Comparison of ENCODE assay signal across 16 mouse cellular contexts in genomic region chr19:45565925-45566715, GRCm38 (mm10). TPM values are rescaled to one million over a fixed set of nuclear protein-coding genes. Genes with fewer than 3 reads are reported as not detected.
A peak's percentile ranks its signal among the peaks of the same experiment; 100 is the strongest.
DNase-seq lines count a peak whose midpoint lies in the region; ATAC-seq lines count a peak whose summit lies in the region.
"Had no signal": no experiment of that assay in that cellular context is flagged by ENCODE, and none has a peak within 500 bp of the region (broad histone marks: within the 10 kb centered on the region; RNA-seq: fewer than 3 reads in every experiment).

No protein-coding gene starts in this region.

- 0 out of 2 replicates have a peak, but pooled peaks cover 7% of the 10 kb centered on the region for H3K4me1 ChIP-seq in forebrain, embryonic 14.5 days (ENCODE audit: control insufficient read depth, insufficient read depth, low read length)
- H3K4me1 ChIP-seq in forebrain, embryonic 11.5 days (replicated peaks; ENCODE audit: control insufficient read depth, insufficient read depth, low read length), result peaks cover 8% of the 10 kb centered on the region
- peaks cover 57% of the 10 kb centered on the region for H3K4me1 ChIP-seq in embryonic facial prominence, embryonic 10.5 days
- peaks cover 67% of the 10 kb centered on the region for H3K4me1 ChIP-seq in limb, embryonic 12.5 days (replicated peaks)
- peaks cover 12% of the 10 kb centered on the region; the same call in 1 of the 2 replicates for H3K4me1 ChIP-seq in midbrain, embryonic 14.5 days (ENCODE audit: control insufficient read depth, insufficient read depth, low read length)

- 48% methylated on average over 15 of the region's 15 CpGs for WGBS in forebrain, embryonic 14.5 days
- 65% methylated on average over 15 of the region's 15 CpGs for WGBS in forebrain, embryonic 11.5 days
- WGBS in embryonic facial prominence, embryonic 10.5 days, result 63% methylated on average over 15 of the region's 15 CpGs
- WGBS in limb, embryonic 12.5 days, result 34% methylated on average over 15 of the region's 15 CpGs
- whole genome bisulfite sequencing in midbrain, embryonic 14.5 days, result 55% methylated on average over 15 of the region's 15 CpGs

- DNase-seq in forebrain, embryonic 14.5 days (ENCODE audit: low spot score), result no peak
- no peak for DNase-seq in forebrain, embryonic 11.5 days (ENCODE audit: low spot score)
- DNase-seq in cerebellum, postnatal 10 days, result peak; percentile 73 to 74
- DNase-seq in embryonic facial prominence, embryonic 10.5 days (ENCODE audit: low spot score), result no peak
- DNase-seq in midbrain, embryonic 14.5 days, result no peak
- DNase-seq: gastrocnemius, adult 2 months; heart, adult 18-20 months; kidney, postnatal 4 days; right cerebral cortex, adult 18-20 months; thymus, adult 2 months had no signal

- no peak overlapping the region for H3K4me3 ChIP-seq in forebrain, embryonic 14.5 days (ENCODE audit: low read depth, low read length)
- H3K4me3 ChIP-seq in forebrain, embryonic 11.5 days (ENCODE audit: low read depth, low read length), result no peak overlapping the region
- no peak overlapping the region for H3K4me3 ChIP-seq in embryonic facial prominence, embryonic 10.5 days
- H3K4me3 ChIP-seq in limb, embryonic 12.5 days (replicated peaks), result no peak overlapping the region
- H3K4me3 ChIP-seq in midbrain, embryonic 14.5 days (replicated peaks; ENCODE audit: low read depth, low read length), result no peak overlapping the region
- H3K4me3 ChIP-seq: gastrocnemius, adult 2 months; liver, embryonic 12.5 days; lung, embryonic 15.5 days; midbrain, embryonic 13.5 days; myocyte had no signal

- H3K4me2 ChIP-seq in forebrain, embryonic 14.5 days (ENCODE audit: low read length), result no peak overlapping the region
- H3K4me2 ChIP-seq in forebrain, embryonic 11.5 days (ENCODE audit: low read depth, low read length, severe bottlenecking), result no peak overlapping the region
- H3K4me2 ChIP-seq in limb, embryonic 12.5 days, result peak overlapping the region; percentile 13; the same call in 1 of the 2 replicates
- H3K4me2 ChIP-seq in midbrain, embryonic 14.5 days (ENCODE audit: low read length), result no peak overlapping the region
- H3K4me2 ChIP-seq: liver, embryonic 12.5 days; lung, embryonic 15.5 days; midbrain, embryonic 13.5 days had no signal

- peaks cover 3% of the 10 kb centered on the region; the same call in 1 of the 2 replicates for H3K36me3 ChIP-seq in forebrain, embryonic 14.5 days (ENCODE audit: control insufficient read depth, insufficient read depth, low read length)
- no peaks in the 10 kb centered on the region for H3K36me3 ChIP-seq in forebrain, embryonic 11.5 days (ENCODE audit: control insufficient read depth, insufficient read depth, low read length)
- H3K36me3 ChIP-seq in embryonic facial prominence, embryonic 10.5 days (replicated peaks), result 0 out of 2 replicates have a peak, but pooled peaks cover 3% of the 10 kb centered on the region
- no peaks in the 10 kb centered on the region for H3K36me3 ChIP-seq in limb, embryonic 12.5 days
- H3K36me3 ChIP-seq in midbrain, embryonic 14.5 days (ENCODE audit: control insufficient read depth, insufficient read depth, low read length), result 0 out of 2 replicates have a peak, but pooled peaks cover 7% of the 10 kb centered on the region
- H3K36me3 ChIP-seq: midbrain, embryonic 13.5 days had no signal

- ATAC-seq in forebrain, embryonic 14.5 days, result no peak
- no peak for ATAC-seq in forebrain, embryonic 11.5 days (replicated peaks; ENCODE audit: low FRiP score)
- peak; percentile 52; the same call in 1 of the 2 replicates for ATAC-seq in limb, embryonic 12.5 days (ENCODE audit: insufficient number of reproducible peaks, insufficient read depth, low FRiP score, low TSS enrichment, low read depth)
- no peak for ATAC-seq in megakaryocyte progenitor cell, adult 5-6 weeks (replicated peaks; ENCODE audit: poor library complexity)
- ATAC-seq in midbrain, embryonic 14.5 days (ENCODE audit: low FRiP score, low TSS enrichment), result no peak
- ATAC-seq: liver, embryonic 12.5 days; midbrain, embryonic 13.5 days had no signal

- no peaks in the 10 kb centered on the region for H3K9me3 ChIP-seq in forebrain, embryonic 14.5 days (replicated peaks; ENCODE audit: control insufficient read depth, low read length)
- H3K9me3 ChIP-seq in forebrain, embryonic 11.5 days (ENCODE audit: control insufficient read depth, low read length), result no peaks in the 10 kb centered on the region
- no peaks in the 10 kb centered on the region for H3K9me3 ChIP-seq in embryonic facial prominence, embryonic 10.5 days
- H3K9me3 ChIP-seq in limb, embryonic 12.5 days, result no peaks in the 10 kb centered on the region
- no peaks in the 10 kb centered on the region for H3K9me3 ChIP-seq in midbrain, embryonic 14.5 days (ENCODE audit: control insufficient read depth, low read length)
- H3K9me3 ChIP-seq: liver, embryonic 12.5 days; lung, embryonic 15.5 days; midbrain, embryonic 13.5 days had no signal

- peak overlapping the region; percentile 17; the same call in 1 of the 2 replicates for H3K9ac ChIP-seq in forebrain, embryonic 14.5 days (ENCODE audit: low read length)
- no peak overlapping the region for H3K9ac ChIP-seq in forebrain, embryonic 11.5 days (ENCODE audit: low read length)
- 0 out of 2 replicates have a peak overlapping the region, but pooled peaks have one; percentile 18 for H3K9ac ChIP-seq in limb, embryonic 12.5 days (replicated peaks)
- H3K9ac ChIP-seq in midbrain, embryonic 14.5 days (replicated peaks; ENCODE audit: low read length), result no peak overlapping the region
- H3K9ac ChIP-seq: liver, embryonic 12.5 days; lung, embryonic 15.5 days; midbrain, embryonic 13.5 days had no signal

- H3K27me3 ChIP-seq in forebrain, embryonic 14.5 days (replicated peaks; ENCODE audit: control insufficient read depth, insufficient read depth, low read length), result 0 out of 2 replicates have a peak, but pooled peaks cover 5% of the 10 kb centered on the region
- peaks cover 3% of the 10 kb centered on the region; the same call in 1 of the 2 replicates for H3K27me3 ChIP-seq in forebrain, embryonic 11.5 days (ENCODE audit: control insufficient read depth, insufficient read depth, low read length)
- peaks cover 55% of the 10 kb centered on the region for H3K27me3 ChIP-seq in embryonic facial prominence, embryonic 10.5 days (replicated peaks; ENCODE audit: low read depth, poor library complexity, severe bottlenecking)
- peaks cover 5% of the 10 kb centered on the region; the same call in 1 of the 2 replicates for H3K27me3 ChIP-seq in limb, embryonic 12.5 days
- H3K27me3 ChIP-seq in midbrain, embryonic 14.5 days (ENCODE audit: control insufficient read depth, insufficient read depth, low read length), result peaks cover 55% of the 10 kb centered on the region
- H3K27me3 ChIP-seq: liver, embryonic 12.5 days; lung, embryonic 15.5 days had no signal

- no peak overlapping the region for H3K27ac ChIP-seq in forebrain, embryonic 14.5 days (ENCODE audit: low read depth, low read length)
- H3K27ac ChIP-seq in forebrain, embryonic 11.5 days (ENCODE audit: low read depth, low read length), result no peak overlapping the region
- H3K27ac ChIP-seq in embryonic facial prominence, embryonic 10.5 days (replicated peaks), result peak overlapping the region; percentile 16; the same call in 1 of the 2 replicates
- H3K27ac ChIP-seq in limb, embryonic 12.5 days, result peak overlapping the region; percentile 83
- H3K27ac ChIP-seq in midbrain, embryonic 14.5 days (replicated peaks; ENCODE audit: low read depth, low read length), result no peak overlapping the region
- H3K27ac ChIP-seq: gastrocnemius, adult 2 months; liver, embryonic 12.5 days; lung, embryonic 15.5 days; midbrain, embryonic 13.5 days had no signal

RNA-seq across cellular contexts. Expression of gene Gm17018, which starts 5.7 kb away (rescaled TPM):
- 49.0 and 50.1 TPM in 2 replicates for polyA plus RNA-seq in forebrain, embryonic 14.5 days (2014; fragmentation: Nextera tagmentation; extraction: Ambion mirVana)
- 49.7 and 53.9 TPM in 2 replicates for polyA plus RNA-seq in forebrain, embryonic 11.5 days (2014; fragmentation: Nextera tagmentation; extraction: Ambion mirVana)
- polyA plus RNA-seq in embryonic facial prominence, embryonic 10.5 days (2016; fragmentation: Nextera tagmentation; extraction: Ambion mirVana), result 50.3 and 50.8 TPM in 2 replicates
- polyA plus RNA-seq in limb, embryonic 12.5 days (2016; fragmentation: Nextera tagmentation; extraction: Ambion mirVana), result 50.5 and 53.7 TPM in 2 replicates
- 21.1 and 32.4 TPM in 2 replicates for total RNA-seq in megakaryocyte progenitor cell, adult 5-6 weeks (2015)
- total RNA-seq in megakaryocyte progenitor cell, adult 5-6 weeks (2017), result 39.5 and 40.6 TPM in 2 replicates
- polyA plus RNA-seq in midbrain, embryonic 14.5 days (2014; fragmentation: Nextera tagmentation; extraction: Ambion mirVana), result 57.0 and 68.6 TPM in 2 replicates

RNA-seq across cellular contexts. Expression of gene Poll, which starts 5.8 kb away (rescaled TPM):
- 11.5 and 13.0 TPM in 2 replicates for polyA plus RNA-seq in forebrain, embryonic 14.5 days (2014; fragmentation: Nextera tagmentation; extraction: Ambion mirVana)
- polyA plus RNA-seq in forebrain, embryonic 11.5 days (2014; fragmentation: Nextera tagmentation; extraction: Ambion mirVana), result 22.6 and 24.0 TPM in 2 replicates
- 23.3 and 23.8 TPM in 2 replicates for polyA plus RNA-seq in embryonic facial prominence, embryonic 10.5 days (2016; fragmentation: Nextera tagmentation; extraction: Ambion mirVana)
- polyA plus RNA-seq in limb, embryonic 12.5 days (2016; fragmentation: Nextera tagmentation; extraction: Ambion mirVana), result 17.7 and 20.1 TPM in 2 replicates
- 5.6 and 7.0 TPM in 2 replicates for total RNA-seq in megakaryocyte progenitor cell, adult 5-6 weeks (2015)
- total RNA-seq in megakaryocyte progenitor cell, adult 5-6 weeks (2017), result 13.2 and 18.5 TPM in 2 replicates
- polyA plus RNA-seq in midbrain, embryonic 14.5 days (2014; fragmentation: Nextera tagmentation; extraction: Ambion mirVana), result 11.9 and 14.2 TPM in 2 replicates

Comparison
In these comparisons a context has a peak if more than half of its experiments do, and no peak if none do; other contexts are left out.
1. H3K9ac ChIP-seq: peak in forebrain, embryonic 14.5 days (single experiment) and limb, embryonic 12.5 days (single experiment); none in forebrain, embryonic 11.5 days (single experiment) and midbrain, embryonic 14.5 days (single experiment).
2. DNase-seq: peak in cerebellum, postnatal 10 days (2 of 2); none in forebrain, embryonic 14.5 days (single experiment), forebrain, embryonic 11.5 days (single experiment), embryonic facial prominence, embryonic 10.5 days (single experiment) and midbrain, embryonic 14.5 days (single experiment).
3. H3K27ac ChIP-seq: peak in embryonic facial prominence, embryonic 10.5 days (single experiment) and limb, embryonic 12.5 days (single experiment); none in forebrain, embryonic 14.5 days (single experiment), forebrain, embryonic 11.5 days (single experiment) and midbrain, embryonic 14.5 days (single experiment).